Mouse (Mus musculus) kidney, postnatal 14 days (tissue): Measurements from ENCODE around the gene Ddx21.
"Not testable (repeated sequence)": the region's sequence is repeated elsewhere in the genome, so short reads cannot be mapped to it uniquely, and the experiment has no call there.

Experiments used
- DNase-seq: peaks from one replicate; pipeline ENCODE4 v3.0.0; 2022; ENCODE audit warnings: mixed read lengths

Ddx21 gene

DNA sequence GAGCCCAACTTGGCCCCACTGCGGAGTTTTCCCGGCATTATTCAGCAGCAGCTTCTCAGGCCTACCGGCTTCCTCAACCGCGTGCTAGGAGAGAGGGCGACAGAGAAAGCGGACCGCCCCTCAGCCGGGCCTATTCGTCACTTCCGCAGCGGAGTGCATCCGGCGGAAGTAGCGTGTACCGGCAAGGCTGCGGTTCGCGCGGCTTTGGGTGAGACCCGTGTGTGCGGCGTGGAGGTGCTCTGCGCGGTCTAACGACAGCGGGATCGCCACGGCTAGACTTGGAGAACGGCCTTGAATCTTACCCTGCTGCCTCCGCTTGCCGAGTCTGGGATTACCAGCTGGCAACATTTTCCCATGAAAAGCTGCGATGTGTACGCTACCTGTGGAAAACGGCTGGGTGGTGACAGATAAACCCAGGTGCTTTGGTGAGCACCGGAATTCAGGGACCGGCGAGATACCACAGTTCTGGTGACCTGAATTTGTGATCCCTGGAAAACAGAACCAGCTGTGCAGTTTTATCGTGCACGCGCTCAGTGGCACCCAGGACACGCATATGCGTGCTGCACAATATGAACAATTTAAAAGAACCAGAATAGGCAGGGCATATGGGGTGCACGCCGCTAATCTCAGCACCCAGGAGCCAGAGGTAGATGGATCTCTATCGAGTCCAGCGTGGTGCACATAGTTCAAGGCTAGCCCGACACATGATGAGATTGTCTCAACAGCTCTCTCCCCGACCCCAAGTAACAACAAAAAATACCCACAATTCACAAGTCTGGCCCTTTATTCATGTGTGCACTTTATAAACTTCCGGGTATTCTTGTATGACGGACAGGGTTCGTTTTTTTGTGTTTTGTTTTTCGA lies at the start of gene Ddx21:
Gene Ddx21, minus strand, starts transcription at position 105 of the 864 bp plus-strand sequence.
- DNase-seq, result peak; percentile 92

DNA sequence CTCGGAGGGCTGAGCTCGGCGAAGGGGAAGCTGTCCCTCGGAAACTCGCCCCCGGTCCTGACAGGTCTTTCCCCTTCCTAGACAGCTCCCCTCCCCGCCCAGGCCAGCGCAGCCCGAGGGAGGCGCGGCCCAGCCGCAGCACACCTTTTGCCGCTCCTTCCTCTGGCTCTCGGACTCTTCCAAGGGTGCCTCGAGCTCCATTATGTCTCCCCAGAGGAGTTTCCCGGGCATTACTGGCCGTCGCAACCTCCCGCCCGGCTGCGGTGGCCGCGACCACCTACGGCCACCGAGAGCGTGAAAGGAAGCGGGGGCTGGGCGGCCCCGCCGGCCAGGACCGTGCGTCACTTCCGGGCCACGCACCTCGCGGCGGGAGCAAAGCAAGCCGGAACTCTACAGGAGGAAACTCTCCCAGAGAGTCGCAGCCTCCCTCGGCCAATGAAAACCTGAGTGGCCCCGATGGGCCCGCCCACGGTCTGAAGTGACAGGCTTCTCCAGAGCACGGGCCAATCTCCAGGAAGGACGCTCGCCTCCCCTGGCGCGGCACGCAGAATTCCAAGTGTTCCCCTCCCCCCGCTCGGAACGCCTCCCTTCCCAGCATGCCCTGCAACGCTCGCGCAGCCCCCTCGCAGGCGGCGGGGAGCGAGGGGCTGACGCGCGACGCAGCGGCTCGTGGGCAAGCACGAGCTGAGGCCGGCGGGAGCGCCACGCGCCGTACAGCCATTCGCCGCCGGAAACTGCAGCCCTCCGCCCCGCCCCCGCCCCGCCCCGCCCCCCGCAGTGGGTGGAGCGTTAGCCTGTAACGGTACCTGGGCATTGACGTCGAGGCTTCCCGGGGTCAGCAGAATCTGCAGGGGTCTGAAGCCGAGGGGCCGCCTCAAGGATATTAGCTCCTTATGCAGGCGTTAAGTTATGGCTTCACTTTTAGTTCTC lies 49.1 kb upstream of the Ddx21 start, which contains the start of gene Ddx50:
Gene Ddx50, minus strand, starts transcription at position 338 of the 930 bp plus-strand sequence.
- DNase-seq, result peak; percentile 99

DNA sequence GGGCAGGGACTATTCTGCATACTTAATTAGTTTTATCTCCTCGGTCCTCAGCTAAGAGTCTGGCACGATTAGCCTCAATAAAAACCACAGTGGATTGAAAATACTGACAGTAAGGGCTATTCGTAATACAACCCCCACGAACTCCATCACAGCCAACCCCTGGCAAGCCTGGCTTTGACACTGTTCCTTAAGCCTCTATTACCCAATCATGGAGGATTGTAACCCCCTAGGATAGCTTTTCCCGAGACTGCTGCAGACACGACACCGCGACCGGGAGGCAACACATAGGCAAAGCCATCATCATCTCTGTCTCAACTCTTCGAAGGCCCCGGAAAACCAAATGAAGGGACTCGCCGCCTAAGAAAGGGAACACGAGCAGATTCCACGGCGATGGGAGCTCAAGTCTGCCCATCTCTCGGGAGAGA lies 48.3 kb upstream of the Ddx21 start:
- no peak for DNase-seq

DNA sequence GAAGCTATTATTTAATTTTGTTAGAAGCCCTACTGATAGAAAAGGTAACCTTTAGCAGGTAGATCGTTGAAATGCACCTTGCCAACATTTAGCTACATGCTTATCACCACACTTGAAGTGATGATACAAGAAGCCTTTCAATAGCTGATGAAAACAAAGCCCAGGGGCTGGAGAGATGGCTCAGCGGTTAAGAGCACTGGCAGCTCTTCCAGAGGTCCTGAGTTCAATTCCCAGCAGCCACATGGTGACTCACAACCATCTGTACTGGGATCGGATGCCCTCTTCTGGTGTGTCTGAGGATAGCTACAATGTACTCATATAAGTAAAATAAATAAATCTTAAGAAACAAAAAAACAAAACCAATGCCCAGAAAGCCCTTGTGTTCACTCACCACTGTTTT lies 2.1 kb upstream of the Ddx21 start:
- no peak for DNase-seq

DNA sequence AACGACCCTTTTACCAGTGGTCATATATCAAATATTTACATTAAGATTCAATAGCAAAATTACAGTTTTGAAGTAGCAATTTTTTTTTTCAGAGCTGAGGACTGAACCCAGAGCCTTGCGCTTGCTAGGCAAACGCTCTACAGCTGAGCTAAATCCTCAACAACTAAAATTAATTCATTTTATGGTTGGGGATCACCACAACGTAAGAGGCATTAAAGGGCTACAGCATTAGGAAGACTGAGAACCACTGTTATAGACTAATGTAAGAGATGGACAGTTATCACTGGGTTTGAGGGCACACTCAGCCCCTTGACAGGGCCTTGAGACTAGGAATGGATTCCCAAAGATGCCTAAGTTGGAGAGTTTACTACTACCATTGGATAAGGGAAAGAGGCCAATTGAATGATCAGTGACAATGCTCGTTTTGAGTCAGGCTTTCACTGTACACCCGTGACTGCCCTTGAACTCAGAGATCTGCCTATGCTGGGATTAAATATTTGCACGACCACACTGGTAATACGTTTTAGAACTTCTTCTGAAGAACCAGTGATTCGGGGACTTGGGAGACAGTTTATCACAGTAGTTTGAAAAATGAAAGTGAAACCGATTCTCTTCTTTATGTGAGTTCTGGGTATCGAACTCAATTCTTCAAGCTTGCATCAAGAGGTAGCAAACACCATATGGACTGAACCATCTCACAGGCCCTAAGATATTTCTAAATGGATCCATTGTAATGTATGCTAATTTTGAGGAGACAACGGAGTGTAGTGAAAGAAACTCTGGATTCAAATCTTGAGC lies 1.4 kb upstream of the Ddx21 start:
- DNase-seq, result no peak

DNA sequence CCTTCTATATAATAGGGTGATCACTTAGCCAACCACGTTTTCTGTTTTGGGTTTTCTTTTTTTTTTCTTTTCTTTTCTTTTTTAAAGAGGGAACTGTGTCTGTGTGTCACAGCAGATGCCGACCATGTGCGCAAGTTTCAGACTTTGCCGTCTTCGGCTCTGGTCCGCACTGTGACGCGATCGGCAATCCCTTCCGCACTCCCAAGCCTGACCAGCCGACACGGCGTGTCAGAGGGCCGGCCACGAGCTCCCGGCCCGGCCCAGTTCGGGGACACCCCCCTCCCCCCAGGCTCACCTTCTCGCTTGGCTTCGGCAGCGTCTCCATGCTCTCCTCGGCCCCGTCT lies 276 bp downstream of the Ddx21 start:
- no peak for DNase-seq

DNA sequence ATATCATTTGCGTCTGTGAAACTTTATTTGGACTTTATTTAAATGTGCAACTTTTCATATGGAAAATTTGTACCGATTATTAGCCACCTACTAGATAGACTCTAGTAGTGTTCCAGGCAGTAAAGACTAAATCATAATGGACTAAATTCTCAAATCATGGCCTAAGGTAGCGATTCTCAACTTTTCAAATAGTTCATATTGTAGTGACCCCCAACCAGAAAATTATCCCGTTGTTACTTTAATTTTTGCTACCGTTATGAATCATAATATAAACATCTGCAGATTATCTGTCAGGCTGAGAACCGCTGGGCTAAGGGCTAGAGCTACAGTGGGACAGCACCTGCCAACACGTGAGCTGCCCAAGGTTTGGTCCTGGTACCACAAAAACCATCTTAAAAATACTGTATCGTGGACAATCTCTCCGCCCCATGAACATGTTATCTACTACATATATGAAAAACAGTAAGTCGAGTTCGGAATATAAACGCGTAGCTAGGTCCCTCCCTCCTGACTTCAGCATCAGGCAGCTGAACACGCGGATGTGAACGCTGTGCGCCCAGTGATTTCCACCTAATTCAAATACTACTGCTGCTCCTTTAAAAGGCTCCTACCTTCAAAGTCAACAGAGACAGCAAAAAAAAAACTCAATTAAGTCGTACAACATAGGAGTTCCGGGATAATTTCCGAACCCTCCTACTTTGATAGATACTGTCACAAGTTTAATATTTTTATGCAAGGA lies 859 bp downstream of the Ddx21 start:
- no peak for DNase-seq

DNA sequence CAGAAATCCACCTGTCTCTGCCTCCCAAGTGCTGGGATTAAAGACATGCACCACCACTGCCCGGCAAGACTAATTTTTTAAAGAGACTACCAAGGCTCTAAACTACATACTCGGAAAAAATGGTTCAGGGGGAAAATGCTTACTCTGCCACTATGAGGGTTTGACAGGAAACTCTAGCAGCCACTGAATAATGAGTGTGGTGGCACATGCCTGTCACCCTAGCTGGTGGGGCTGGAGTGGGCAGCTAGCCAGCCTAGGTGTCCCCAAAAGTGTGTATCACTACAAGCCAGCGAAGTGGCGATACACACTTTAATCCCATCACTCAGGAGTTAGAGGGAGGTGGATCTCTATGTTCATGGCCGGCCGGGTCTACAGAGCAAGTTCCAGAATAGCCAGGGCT lies 2.0 kb downstream of the Ddx21 start:
- no peak for DNase-seq

DNA sequence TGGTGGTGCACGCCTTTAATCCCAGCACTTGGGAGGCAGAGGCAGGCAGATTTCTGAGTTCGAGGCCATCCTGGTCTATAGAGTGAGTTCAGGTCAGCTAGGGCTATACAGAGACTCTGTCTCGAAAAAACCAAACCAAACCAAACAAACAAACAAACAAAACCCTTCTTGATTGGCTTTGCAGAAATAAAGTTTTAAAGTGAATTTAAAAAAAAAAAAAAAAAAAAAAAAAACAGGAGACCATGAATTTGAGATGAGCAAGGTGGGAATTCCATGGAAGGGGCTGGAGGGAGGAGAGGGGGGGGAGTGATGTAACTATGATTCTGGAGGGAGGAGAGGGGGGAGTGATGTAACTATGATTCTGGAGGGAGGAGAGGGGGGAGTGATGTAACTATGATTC lies 2.8 kb downstream of the Ddx21 start:
- not testable (repeated sequence) for DNase-seq

DNA sequence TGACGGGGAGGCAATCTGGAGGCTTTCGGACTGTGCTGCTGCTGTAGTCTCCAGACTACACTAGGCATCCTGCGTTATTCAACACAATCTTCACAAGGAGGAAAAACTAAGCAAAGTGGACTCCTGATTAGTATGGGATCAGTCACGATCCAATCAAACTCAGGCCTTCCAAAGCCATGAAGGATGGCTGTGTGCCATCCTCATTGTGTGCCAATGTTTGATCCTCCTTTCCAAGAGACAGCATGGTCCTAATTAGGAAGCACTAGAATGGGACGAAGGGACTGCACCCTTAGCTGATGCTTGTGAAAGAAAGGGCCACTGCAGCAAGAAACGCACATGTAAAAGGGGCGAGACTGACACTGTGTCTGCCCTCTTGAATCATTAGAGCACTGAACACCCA lies 9.6 kb downstream of the Ddx21 start:
- DNase-seq, result no peak

DNA sequence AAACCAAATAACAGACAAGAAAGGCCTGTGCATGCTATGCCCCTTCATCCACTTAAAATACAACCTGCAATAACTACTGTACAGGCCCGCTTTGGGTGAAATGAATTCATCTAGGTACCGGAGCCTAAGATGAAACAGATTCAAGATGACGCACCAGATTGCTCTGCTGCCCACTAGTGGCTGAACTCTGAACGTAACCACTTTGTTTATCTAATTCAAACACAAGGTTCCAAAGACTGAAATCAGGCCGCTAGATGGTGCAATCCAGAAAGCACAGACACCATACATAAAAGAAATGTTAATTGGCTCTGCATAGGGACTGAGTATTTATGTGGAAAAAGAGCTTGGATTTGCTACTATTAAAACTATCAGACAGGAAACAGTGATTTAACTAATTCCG lies 11.9 kb downstream of the Ddx21 start:
- DNase-seq, result peak; percentile 92

DNA sequence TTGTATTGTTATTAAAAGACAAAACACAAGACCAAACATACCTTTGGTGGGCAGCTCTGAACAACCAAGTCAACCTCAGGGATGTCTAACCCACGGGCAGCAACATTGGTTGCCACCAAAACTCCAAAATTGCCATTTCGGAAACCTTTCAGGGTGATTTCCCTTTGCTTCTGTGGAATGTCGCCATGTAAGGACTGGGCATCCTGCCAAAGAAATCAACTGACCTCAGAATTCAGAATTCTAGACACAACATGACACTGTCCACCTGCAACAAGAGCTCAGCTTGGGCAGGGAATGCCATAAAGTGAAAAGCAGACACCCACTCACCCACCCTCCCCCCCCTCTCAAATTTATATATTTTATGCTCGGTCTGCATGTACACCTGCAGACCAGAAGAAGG lies 13.5 kb downstream of the Ddx21 start:
- DNase-seq, result peak; percentile 52

DNA sequence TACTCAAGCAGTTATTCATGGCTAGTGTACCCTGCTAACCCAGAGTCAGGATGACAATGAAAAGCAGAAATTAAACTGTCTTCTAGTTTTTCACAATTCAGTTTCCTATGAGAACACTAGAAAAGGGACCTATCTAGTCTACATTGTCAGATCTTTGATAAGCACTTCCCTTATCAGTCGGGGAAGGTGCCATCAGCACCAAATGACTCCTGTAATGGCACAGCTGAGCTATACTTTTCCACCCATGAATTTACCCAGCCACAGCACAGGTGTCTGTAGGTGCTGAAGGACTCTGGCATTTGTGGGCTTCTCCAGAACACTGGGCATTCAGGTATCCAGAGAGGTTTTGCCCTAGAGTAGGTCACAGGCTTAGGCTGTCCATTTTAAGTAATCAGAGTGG lies 18.8 kb downstream of the Ddx21 start:
- no peak for DNase-seq

DNA sequence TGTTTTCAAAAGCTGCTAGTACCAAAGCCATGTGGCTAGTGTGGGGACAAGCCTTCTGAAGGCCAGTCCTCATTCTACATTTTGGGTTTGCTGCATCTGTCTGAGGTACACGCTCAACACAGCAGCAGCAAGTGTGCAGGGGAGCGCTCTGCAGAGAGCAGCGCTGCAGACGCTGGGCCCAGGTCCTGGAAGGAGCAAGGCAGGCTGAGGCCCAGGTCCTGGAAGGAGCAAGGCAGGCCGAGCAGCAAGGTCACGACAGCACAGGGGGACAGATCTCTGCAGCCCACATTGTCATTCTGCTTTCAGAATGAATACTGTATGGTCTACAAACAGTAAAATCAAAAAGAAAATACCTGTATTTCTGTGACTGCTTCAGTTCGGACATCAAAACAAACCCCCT lies 19.4 kb downstream of the Ddx21 start:
- DNase-seq, result no peak

DNA sequence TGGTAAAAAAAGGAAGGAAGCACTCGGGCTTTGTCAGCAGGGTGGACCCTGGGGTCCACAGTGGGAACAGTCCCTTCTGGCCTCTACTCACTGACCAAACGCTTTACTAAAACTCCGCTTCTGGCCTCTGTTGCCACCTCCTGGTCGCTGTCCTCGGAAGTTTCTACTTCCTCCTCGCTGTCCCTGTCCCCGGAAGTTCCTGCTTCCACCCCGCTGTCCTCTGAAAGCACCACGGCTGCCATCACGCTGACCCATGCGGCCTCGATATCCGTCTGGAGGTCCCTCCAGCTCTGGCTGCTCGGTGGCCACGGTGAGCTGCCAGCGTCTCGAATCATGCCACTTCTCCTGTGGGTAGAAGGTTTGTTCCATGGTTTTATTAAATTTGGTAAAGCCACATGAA lies 19.8 kb downstream of the Ddx21 start:
- DNase-seq, result no peak

DNA sequence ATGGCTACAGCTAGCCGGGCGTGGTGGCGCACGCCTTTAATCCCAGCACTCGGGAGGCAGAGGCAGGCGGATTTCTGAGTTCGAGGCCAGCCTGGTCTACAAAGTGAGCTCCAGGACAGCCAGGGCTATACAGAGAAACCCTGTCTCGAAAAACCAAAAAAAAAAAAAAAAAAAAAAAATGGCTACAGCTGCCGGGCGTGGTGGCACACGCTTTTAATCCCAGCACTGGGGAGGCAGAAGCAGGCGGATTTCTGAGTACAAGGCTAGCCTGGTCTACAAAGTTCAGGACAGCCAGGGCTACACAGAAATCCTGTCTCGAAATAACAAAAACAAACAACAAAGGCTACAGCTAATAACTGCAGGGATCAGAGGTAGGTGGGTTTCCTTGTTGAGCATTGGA lies 23.0 kb downstream of the Ddx21 start:
- not testable (repeated sequence) for DNase-seq

DNA sequence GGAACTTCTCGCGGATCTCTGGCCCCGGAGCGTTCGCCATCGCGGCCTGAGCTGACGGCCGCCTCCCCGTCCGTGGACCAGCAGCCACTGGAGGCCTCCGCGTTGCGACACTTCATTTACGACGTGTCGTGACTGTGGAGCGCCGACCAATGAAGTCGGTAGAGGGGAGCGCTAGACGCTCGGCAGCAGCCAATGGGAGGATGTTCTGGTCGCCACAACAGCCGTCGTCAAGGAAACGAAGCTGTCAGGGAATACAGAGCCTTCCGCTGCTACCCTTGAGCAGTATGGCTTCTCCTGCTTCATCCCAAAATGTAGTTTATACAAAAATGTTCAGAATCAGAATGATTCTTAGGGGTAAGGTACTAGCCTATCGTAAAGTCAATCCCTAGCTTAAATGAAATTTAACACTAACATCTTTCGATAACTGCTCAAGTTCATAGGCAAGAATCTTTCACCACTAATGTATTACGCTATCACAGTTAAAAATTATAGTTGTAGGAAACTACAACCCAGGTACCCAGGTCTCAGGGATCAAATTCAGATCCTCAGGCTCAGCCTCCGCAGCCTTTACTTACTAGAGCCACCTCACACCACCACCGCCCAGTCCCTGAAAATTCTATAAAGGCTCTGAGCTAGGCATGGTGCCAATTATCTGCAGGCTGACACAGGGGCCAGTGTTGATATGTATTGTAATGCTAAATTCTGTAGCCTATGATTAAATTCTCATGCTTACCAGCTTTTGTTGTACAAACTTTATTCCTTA lies 23.6 kb downstream of the Ddx21 start, which contains the start of gene Kif1bp:
Gene Kif1bp, minus strand, starts transcription at position 120 of the 763 bp plus-strand sequence.
- DNase-seq, result peak; percentile 99

DNA sequence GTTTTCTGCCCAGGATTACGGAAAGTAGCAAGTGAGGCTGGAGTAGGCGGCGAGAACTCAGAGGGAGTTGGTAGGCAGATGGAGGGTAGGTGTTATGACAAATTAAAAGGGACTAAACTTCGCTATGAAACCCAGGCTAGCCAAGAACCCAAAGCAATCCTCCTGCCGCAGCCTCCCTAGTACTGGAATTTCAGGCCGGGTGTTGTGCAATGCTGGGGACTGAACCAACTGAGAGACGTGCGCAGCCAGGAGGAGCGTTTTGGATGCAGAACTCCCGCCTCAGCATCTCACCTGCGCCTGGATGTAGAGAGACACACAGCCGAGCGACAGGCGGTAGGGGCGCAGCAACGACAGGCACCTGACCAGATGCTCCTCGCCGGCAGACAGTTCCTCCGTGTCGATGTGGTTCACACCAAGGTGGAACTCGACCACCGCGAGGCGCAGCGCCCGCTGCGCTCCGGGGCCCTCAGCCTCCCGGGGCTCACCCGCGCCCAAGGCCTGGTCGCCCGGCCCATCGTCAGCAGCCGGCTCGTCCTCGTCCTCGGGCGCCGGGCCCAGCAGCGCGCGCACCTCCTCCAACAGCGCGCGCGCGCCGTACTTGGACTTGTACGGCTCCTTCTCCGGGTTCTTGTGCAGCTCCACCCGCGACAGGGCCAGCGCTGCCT lies 24.3 kb downstream of the Ddx21 start:
- no peak for DNase-seq

DNA sequence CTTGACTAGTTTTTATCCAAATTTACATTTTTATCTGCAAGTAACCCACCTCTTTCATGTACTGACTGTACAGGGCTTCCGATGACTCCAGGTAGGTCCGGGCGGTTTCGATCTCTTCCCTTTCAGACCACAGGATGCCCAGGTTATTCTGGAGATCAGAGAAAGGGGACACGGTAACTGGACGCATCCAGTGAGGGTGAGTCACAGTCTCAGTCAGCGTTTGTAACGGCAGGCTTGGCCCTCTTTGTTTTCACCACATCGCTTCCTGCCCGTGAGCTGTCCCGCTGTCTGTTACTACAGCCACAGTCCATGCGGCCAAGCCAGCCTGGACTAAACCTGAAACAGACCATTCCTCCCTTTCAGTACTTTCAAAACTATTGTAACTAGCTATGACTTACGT lies 27.1 kb downstream of the Ddx21 start:
- DNase-seq, result no peak

DNA sequence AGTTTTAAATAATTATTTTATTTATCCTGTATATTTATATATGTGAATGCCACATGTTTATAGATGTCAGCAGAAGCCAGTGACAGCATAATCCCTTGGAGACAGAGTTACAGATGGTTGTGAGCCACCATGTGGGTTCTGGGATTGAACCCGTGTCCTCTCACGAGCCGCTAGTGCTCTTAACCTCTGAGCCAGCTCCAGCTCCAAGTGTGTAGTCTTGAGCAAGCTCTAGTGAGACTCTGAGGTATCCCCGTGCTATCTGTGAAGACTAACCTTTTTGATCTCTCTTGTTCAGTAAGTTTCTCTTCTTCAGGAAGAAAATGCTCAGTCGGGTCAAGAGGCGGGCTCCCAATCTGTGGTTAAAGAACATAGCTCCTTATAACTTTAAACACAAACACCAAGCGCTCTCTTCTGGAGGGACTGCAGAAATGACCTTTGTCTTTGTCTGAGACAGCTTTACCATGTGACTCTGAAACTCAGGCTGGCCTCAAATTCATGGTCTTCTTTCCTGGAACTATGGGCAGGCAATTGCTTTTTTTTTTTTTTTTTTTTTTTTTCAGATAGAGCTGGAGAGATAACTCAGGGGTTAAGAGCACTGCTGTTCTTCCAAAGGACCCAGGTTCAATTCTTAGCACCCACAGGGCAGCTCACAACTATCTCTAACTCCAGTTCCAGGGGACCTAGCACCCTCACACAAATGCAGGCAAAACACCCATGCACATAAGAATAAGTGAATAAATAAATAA lies 31.8 kb downstream of the Ddx21 start:
- DNase-seq, result peak; percentile 24
